Mouse (Mus musculus) heart, postnatal 0 days (tissue): ENCODE data around the gene Slc25a45.

Experiments used
- CTCF ChIP-seq: IDR thresholded peaks from 2 replicates; pipeline ENCODE4 v1.5.1; 2016; ENCODE audit warnings: antibody characterized with exemption, control low read depth, low read depth
- EP300 ChIP-seq: IDR thresholded peaks from 2 replicates; pipeline ENCODE4 v1.6.1; 2016; ENCODE audit warnings: antibody characterized with exemption, low read depth

- no peak for TF ChIP-seq CTCF
- no peak for TF ChIP-seq EP300
Observed at GRCm38 (mm10) chr19:5840086-5840889, 37.3 kb upstream of the Slc25a45 start.
